Comparison of ENCODE assay signal across 26 mouse cellular contexts in the genomic region with DNA sequence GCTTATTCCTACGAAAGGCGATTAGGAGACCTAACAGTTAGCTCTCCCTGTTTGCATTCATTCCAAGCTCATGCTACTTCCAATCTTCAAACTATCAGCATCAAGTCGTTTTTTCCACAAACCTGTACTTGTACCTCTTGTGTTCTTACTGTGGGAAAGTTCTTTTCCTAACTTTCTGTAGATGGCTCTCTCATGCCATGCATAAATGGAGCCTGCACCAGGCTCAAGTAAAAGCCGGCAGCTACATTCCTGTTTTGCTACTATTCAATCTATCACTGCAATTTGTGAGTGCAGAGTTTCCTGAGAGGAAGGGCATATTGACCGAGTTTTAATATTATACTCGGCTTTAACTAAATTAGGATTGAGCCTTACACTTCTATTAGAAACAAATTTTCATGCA. TPM values are rescaled to one million over a fixed set of nuclear protein-coding genes. Genes with fewer than 3 reads are reported as not detected.
"Had no signal": no experiment of that assay in that cellular context is flagged by ENCODE, and none has a peak within 500 bp of the region (broad histone marks: within the 10 kb centered on the region; RNA-seq: fewer than 3 reads in every experiment).

No protein-coding gene starts in this region.

- H3K9ac ChIP-seq: limb, embryonic 13.5 days; liver, embryonic 12.5 days; liver, embryonic 15.5 days; lung, embryonic 15.5 days; midbrain, embryonic 13.5 days; neural tube, embryonic 12.5 days; neural tube, embryonic 15.5 days had no signal

- H3K36me3 ChIP-seq: limb, embryonic 10.5 days; limb, embryonic 13.5 days; liver, embryonic 12.5 days; liver, embryonic 15.5 days; lung, embryonic 15.5 days; midbrain, embryonic 10.5 days; midbrain, embryonic 13.5 days; neural tube, embryonic 12.5 days; neural tube, embryonic 15.5 days had no signal

- ATAC-seq: intestine, embryonic 16.5 days; liver, embryonic 12.5 days; midbrain, embryonic 13.5 days had no signal

- H3K4me1 ChIP-seq: limb, embryonic 10.5 days; limb, embryonic 13.5 days; liver, embryonic 12.5 days; liver, embryonic 15.5 days; megakaryocyte, embryonic 14.5 days; midbrain, embryonic 10.5 days; midbrain, embryonic 13.5 days; neural tube, embryonic 12.5 days; neural tube, embryonic 15.5 days had no signal

- H3K4me2 ChIP-seq: limb, embryonic 13.5 days; liver, embryonic 12.5 days; liver, embryonic 15.5 days; lung, embryonic 15.5 days; midbrain, embryonic 13.5 days; neural tube, embryonic 12.5 days; neural tube, embryonic 15.5 days had no signal

- H3K27ac ChIP-seq: limb, embryonic 10.5 days; limb, embryonic 13.5 days; liver, embryonic 12.5 days; liver, embryonic 15.5 days; lung, embryonic 15.5 days; midbrain, embryonic 10.5 days; midbrain, embryonic 13.5 days; neural tube, embryonic 12.5 days; neural tube, embryonic 15.5 days; stomach, postnatal 0 days had no signal

- DNase-seq: kidney, adult 2 months; kidney, postnatal 10 days; kidney, postnatal 4 days; layer of hippocampus, adult 9-11 months; layer of hippocampus, postnatal 36 days; liver; lung, adult 18-20 months; lung, postnatal 10 days; lung, postnatal 36 days; right cerebral cortex, adult 18-20 months; right cerebral cortex, postnatal 14 days; right cerebral cortex, postnatal 4 days; thymus, postnatal 25 days had no signal

- H3K27me3 ChIP-seq: limb, embryonic 13.5 days; liver, embryonic 15.5 days; lung, embryonic 15.5 days; megakaryocyte, embryonic 14.5 days; midbrain, embryonic 13.5 days; neural tube, embryonic 12.5 days; neural tube, embryonic 15.5 days had no signal

- H3K9me3 ChIP-seq: limb, embryonic 10.5 days; limb, embryonic 13.5 days; liver, embryonic 12.5 days; liver, embryonic 15.5 days; lung, embryonic 15.5 days; megakaryocyte, embryonic 14.5 days; midbrain, embryonic 10.5 days; neural tube, embryonic 12.5 days had no signal

- H3K4me3 ChIP-seq: limb, embryonic 10.5 days; limb, embryonic 13.5 days; liver, embryonic 12.5 days; liver, embryonic 15.5 days; lung, embryonic 15.5 days; megakaryocyte, embryonic 14.5 days; midbrain, embryonic 10.5 days; midbrain, embryonic 13.5 days; neural tube, embryonic 12.5 days; neural tube, embryonic 15.5 days had no signal

RNA-seq across cellular contexts. Expression of a gene that starts 25.6 kb away (rescaled TPM):
- polyA plus RNA-seq: intestine, embryonic 16.5 days; liver, embryonic 12.5 days; liver, embryonic 15.5 days; midbrain, embryonic 10.5 days; thymus, postnatal 0 days had no signal
